Mouse (Mus musculus) ovary, postnatal 14 days (tissue): ENCODE results near the gene Tenm2.

Source experiments
- DNase-seq: peaks from one replicate; pipeline ENCODE4 v3.0.0; 2022; ENCODE audit warnings: low spot score

Gene Tenm2

GRCm38 (mm10) chr11:36560785-36561548 lies 674.8 kb downstream of the Tenm2 start:
- DNase-seq = no peak

DNA sequence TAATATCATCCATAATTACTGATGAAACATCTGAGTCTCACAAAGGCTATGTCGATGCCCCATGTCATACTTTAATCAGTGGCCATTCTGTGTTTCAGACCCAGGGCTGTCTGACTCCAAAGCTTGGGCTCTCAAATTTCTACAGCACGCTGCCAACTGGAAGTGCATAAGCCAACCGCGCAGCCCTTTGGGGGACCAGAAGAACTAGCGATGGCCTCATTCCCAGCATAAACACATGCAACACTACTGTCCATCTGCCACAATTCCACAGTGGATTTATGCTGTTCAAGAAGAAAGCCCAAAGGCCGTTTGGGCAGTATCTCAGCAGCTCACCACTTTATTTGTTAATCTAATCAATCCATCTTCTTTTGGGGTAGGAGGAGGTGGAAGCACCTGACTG lies 678.4 kb downstream of the Tenm2 start:
- DNase-seq = no peak

- DNase-seq = no peak
These were observed 682.5 kb downstream of the Tenm2 start for GRCm38 (mm10) chr11:36553286-36553685.

DNA sequence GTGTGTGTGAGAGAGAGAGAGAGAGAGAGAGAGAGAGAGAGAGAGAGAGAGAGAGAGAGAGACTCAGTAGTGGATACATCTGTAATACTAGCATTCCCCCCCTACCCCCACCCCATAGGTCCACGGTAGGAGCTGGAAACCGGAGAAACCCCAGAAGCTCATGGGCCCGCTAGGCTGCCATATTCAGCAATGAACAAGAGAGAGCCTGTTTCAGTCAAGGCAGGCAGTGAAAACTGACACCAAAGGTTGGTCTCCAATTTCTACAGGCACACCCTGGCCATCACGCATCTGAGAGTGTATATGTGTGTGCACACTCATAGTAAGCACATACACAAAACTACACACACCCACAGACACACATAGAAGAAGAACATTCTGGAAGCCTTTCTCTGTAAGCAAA lies 685.1 kb downstream of the Tenm2 start:
- DNase-seq = no peak

DNA sequence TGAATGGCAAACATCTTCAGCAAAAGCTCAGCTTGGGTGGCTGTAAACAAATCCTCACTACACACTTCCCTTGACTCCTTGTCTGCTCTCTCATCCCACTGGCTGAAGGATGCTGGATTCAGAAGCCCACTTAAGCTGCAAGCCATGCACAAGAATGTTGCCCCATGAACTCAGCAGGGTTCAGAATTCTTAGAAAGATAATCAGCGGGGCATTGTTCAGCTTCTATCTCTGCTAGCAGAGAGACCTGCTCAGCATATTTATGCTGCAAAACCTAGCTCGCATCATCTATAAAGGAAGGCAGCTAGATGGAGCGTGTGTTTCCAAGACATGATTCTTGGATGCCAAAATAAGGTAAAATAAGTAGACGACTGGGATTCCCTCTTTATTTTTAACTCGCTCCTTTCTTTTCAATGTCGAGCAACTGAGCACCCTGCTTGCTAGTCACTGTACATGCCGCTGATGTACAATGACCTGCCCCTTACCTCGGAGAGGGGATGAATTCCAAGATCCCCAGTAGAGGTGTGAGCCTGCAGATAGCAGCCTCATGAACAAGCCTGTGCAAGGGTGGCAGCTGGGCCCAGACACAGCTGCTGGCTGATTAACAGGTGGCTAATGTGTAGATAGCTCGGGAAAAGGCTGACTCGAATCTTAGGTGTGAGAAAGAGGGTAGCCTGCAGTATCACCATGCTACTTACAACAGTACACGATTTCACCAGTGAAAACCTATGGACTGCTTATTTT lies 686.2 kb downstream of the Tenm2 start:
- no peak for DNase-seq

GRCm38 (mm10) chr11:36548139-36548538 lies 687.6 kb downstream of the Tenm2 start:
- DNase-seq = no peak

GRCm38 (mm10) chr11:36538144-36538543 lies 697.6 kb downstream of the Tenm2 start:
- no peak for DNase-seq

GRCm38 (mm10) chr11:36537573-36538133 lies 698.1 kb downstream of the Tenm2 start:
- DNase-seq = no peak

DNA sequence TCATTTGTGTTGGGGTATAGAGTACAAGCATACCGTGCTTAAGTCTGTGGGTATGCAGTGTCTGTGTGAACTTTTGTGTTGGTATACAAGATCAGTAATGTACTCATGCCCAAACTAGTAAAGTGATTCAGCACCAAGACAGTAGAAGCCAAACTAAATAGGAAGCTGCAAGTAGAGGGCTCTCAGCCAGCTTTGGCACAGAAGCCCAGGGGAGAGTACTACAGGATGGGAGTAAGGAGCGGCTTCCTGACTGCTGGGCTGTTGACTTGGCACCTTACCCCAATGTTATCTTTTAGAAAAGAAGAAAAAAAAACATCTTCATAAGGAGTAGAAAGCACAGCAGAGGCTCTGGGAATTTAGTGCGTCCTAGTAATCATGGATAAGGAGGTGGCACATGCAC lies 700.2 kb downstream of the Tenm2 start:
- DNase-seq = no peak

GRCm38 (mm10) chr11:36531614-36532013 lies 704.1 kb downstream of the Tenm2 start:
- DNase-seq = no peak

DNA sequence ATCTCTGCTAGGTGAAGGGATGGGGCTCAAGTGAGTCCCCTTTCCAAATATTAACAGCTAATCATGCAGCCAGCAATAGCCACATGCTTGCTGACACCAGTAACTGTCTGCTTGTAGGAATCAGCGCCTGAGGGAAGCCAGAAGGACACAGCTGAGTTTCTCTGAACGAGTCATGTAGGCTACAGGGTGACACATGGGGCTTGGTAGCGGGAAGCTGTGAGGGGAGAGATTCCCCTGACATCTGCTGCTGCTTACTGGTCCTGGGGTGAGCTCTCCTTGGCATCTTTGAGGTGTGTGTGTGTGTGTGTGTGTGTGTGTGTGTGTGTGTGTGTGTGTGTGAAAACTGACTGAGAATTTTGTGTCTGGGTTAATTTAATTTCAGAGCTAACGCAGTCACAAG lies 708.3 kb downstream of the Tenm2 start:
- DNase-seq = no peak

DNA sequence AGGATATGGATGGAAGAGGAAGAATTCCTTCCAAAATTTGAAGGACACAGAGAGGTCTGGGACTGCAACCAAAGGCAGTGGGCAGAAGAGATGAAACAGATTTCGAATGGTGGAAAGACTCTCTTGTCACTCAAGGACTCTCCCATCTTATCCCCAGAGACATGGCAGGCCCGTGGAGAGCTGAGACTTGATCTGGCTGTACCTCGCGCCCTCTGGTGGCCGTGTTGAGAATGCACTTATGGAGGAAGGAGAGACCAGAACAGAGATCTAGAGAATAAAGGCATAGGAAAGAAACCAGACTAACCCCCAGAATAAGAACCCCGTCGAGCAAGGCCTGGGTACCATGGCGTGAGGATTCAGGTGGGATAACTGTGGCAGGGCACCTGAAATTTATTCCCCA lies 709.4 kb downstream of the Tenm2 start:
- peak; percentile 78 for DNase-seq

- DNase-seq = no peak
These were observed 723.3 kb downstream of the Tenm2 start for GRCm38 (mm10) chr11:36512468-36512867.

DNA sequence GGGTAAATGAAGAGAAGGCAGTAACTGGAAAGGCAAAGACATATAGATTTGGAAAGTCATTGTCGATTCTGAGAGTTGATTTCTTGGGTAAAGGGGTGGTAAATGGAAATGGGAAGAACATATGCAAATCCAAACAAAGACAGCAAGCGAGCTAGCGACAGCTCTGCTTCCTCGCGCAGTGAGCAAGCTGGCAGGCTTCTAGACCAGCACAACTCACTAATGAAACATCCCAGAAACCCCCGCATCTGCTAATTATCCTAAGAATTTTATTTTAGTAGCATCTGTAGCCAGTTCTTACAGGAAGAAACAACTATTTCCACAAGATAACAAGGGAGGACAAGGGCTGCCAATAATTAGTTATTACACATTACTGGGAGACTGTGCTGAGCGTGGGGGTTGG lies 727.5 kb downstream of the Tenm2 start:
- no peak for DNase-seq

DNA sequence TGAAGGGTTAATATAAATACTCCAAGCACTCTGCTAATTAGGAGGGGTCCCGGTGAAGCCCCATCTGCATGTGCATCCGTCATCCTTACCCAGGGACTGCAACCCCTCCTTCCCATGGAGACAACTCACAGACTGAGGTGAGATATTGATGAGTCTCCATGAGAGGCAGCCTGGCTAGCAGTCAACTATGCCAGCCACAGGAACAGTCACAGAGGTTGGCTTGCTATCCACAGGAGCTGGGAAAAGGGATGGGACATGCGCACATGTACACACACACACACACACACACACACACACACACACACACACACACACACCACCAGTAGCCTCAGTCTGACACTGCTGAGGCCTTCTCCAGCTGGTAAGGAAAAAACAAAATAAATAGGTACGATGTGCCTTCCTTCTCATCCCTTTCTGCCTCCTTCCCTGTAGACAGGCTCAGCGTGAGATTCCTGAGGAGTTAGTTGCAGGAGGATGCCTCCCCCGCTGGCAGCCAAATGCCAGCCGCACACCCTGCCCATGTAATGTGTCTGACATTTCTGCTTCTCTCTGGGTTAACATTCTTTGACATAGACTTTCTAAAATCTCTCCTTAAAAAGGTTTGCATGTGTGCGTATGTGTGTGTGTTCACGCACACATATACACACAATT lies 740.7 kb downstream of the Tenm2 start:
- DNase-seq = no peak

GRCm38 (mm10) chr11:36492274-36492673 lies 743.5 kb downstream of the Tenm2 start:
- no peak for DNase-seq

- no peak for DNase-seq
These were observed 745.7 kb downstream of the Tenm2 start for GRCm38 (mm10) chr11:36490085-36490484.

DNA sequence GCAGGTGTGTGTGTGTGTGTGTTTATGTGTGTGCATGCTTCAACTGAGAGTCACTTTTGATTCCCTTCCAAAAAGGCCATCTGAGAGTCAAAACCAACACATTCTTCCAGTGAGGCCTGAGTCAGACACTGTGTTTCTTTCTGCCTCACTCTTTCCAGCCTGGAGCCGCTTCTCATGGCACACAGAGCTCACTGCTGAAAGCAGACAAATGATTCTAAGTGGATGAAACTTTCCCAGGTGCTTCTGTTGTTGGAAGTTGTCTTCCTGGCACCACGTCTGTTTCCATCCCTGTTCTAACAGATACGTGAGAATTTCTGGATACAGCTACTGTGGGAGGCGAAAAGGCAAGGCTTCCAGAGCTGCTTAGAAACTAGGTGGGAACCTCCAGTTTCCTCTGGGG lies 747.1 kb downstream of the Tenm2 start:
- no peak for DNase-seq

GRCm38 (mm10) chr11:36486092-36486491 lies 749.7 kb downstream of the Tenm2 start:
- DNase-seq = no peak

DNA sequence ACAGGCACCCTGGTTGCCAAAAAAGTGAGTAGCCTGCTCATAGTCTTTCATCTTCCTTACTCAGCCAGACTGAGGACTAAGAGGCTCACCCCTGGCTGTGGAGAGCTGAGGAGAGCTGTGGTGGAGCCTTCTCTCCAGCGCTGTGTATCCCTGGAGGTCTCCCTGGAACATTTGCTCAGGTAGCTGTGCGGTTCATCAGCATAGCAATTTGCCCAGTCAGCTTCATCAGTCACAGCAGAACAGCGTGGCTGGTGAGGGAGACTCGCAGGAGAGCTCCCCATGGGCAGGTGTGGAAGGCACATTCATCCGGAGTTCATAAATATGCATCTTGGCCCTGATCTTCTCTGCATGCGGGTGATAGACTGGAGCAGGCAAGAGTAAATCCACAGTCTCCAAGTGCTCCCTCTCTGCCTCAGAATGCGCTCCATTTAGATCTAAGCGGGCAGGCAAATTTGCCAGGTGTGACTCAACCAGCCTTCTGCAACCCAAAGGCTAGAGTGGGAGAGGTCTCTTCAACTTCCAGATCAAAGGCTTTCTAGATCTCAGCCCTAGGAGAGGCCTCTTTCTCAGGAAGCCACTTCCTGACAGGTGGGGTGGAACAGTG lies 751.2 kb downstream of the Tenm2 start:
- no peak for DNase-seq

DNA sequence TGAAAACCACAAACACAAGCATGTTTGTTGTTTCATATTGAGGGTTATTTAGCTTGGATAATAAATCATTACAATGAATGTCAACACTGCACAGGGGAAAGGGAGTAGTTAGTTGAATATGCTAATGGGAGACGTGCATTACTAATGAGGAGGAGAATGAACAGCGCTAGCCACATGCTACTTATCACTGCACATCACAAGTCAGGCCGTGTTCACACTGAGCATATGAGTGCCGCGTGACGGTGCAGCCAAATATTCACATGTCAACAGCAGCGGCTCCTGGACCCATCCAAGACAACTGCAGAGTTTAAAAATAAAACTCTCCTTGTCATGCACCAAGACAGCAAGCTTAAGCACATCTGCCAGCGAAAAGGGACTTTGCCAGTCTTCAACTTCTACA lies 753.6 kb downstream of the Tenm2 start:
- DNase-seq = no peak

DNA sequence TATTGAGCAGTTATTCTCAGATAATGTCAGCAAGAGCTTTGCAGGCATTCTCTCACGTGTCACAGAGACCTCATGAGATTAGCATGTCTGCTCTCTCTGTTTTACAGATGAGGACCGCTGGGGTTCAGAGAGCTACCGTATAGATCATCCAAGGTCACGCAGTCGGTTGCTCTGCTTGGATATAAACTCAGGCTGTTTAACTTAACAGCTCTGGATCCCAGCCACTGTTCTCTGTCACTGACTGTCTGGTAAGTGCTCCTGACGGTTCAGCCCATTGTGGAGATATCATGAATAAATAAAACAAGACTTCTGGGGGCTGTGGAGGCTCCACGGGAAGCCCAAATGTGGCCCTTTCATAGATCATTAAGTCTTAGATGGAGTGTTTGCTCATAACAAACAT lies 754.2 kb downstream of the Tenm2 start:
- no peak for DNase-seq
